Mouse (Mus musculus) right cerebral cortex, postnatal 4 days (tissue): Measurements from ENCODE around the gene Wasf1.

Experiments used
- DNase-seq: peaks from one replicate; pipeline ENCODE4 v3.0.0-alpha.2; 2022

Gene Wasf1

GRCm38 (mm10) chr10:40882831-40883643 is at the start of gene Wasf1, which contains the start of gene Cdc40:
TSS of gene Wasf1 (plus strand) at chr10:40883475.
TSS of gene Cdc40 (minus strand) at chr10:40883311.
- peak; percentile 97 for DNase-seq

GRCm38 (mm10) chr10:40840086-40840485 is 43.2 kb upstream of the Wasf1 start:
- no peak for DNase-seq

- DNase-seq, result no peak
Observed at GRCm38 (mm10) chr10:40843841-40844240, 39.4 kb upstream of the Wasf1 start.

GRCm38 (mm10) chr10:40844546-40844945 is 38.7 kb upstream of the Wasf1 start:
- DNase-seq, result no peak

GRCm38 (mm10) chr10:40845626-40846025 is 37.6 kb upstream of the Wasf1 start:
- DNase-seq, result no peak

- no peak for DNase-seq
Observed at GRCm38 (mm10) chr10:40847176-40847874, 36.0 kb upstream of the Wasf1 start.

GRCm38 (mm10) chr10:40850644-40851043 is 32.6 kb upstream of the Wasf1 start:
- no peak for DNase-seq

GRCm38 (mm10) chr10:40851138-40851537 is 32.1 kb upstream of the Wasf1 start:
- DNase-seq, result no peak

GRCm38 (mm10) chr10:40855616-40856015 is 27.7 kb upstream of the Wasf1 start:
- no peak for DNase-seq

- no peak for DNase-seq
Observed at GRCm38 (mm10) chr10:40856703-40857102, 26.6 kb upstream of the Wasf1 start.

GRCm38 (mm10) chr10:40857599-40857998 is 25.7 kb upstream of the Wasf1 start:
- DNase-seq, result peak; percentile 21

GRCm38 (mm10) chr10:40868081-40868480 is 15.2 kb upstream of the Wasf1 start:
- DNase-seq, result no peak

GRCm38 (mm10) chr10:40871301-40871700 is 12.0 kb upstream of the Wasf1 start:
- DNase-seq, result no peak

- no peak for DNase-seq
Observed at GRCm38 (mm10) chr10:40872052-40872451, 11.2 kb upstream of the Wasf1 start.

GRCm38 (mm10) chr10:40878246-40878645 is 5.0 kb upstream of the Wasf1 start:
- no peak for DNase-seq

- DNase-seq, result no peak
Observed at GRCm38 (mm10) chr10:40879969-40880368, 3.3 kb upstream of the Wasf1 start.

- no peak for DNase-seq
Observed at GRCm38 (mm10) chr10:40881236-40881635, 2.0 kb upstream of the Wasf1 start.

GRCm38 (mm10) chr10:40882333-40882732 is 942 bp upstream of the Wasf1 start:
- DNase-seq, result no peak

GRCm38 (mm10) chr10:40883644-40884278 is 486 bp downstream of the Wasf1 start:
- no peak for DNase-seq

GRCm38 (mm10) chr10:40884279-40884806 is 1.1 kb downstream of the Wasf1 start:
- DNase-seq, result peak; percentile 43

- DNase-seq, result no peak
Observed at GRCm38 (mm10) chr10:40885432-40885831, 2.2 kb downstream of the Wasf1 start.

- DNase-seq, result no peak
Observed at GRCm38 (mm10) chr10:40887316-40887715, 4.0 kb downstream of the Wasf1 start.

- no peak for DNase-seq
Observed at GRCm38 (mm10) chr10:40889146-40889545, 5.9 kb downstream of the Wasf1 start.
